Mouse (Mus musculus) C2C12 (cell line): ENCODE data around the gene Gabrd.

ENCODE experiments used
- CEBPB ChIP-seq: IDR thresholded peaks from one replicate; pipeline ENCODE4 v1.6.1; 2011; ENCODE audit warnings: low read depth, mild to moderate bottlenecking, control low read depth, moderate library complexity
- CTCF ChIP-seq: IDR thresholded peaks from one replicate; pipeline ENCODE4 v1.5.1; 2011; ENCODE audit not compliant: control insufficient read depth, insufficient read depth, insufficient read length
- FOSL1 ChIP-seq: IDR thresholded peaks from one replicate; pipeline ENCODE4 v1.8.0; 2011; ENCODE audit warnings: mild to moderate bottlenecking, low read length; ENCODE audit not compliant: poor library complexity, insufficient read depth, severe bottlenecking
- MAX ChIP-seq: IDR thresholded peaks from one replicate; pipeline ENCODE4 v1.6.1; 2011; ENCODE audit warnings: mild to moderate bottlenecking, control low read depth
- MYOD1 ChIP-seq: IDR thresholded peaks from one replicate; pipeline ENCODE4 v1.6.1; 2011; ENCODE audit warnings: low read depth; ENCODE audit not compliant: control insufficient read depth, insufficient read length
- MYOG ChIP-seq: IDR thresholded peaks from one replicate; pipeline ENCODE4 v1.6.1; 2011; ENCODE audit not compliant: control insufficient read depth, insufficient read length; ENCODE audit errors: extremely low read depth
- USF1 ChIP-seq: IDR thresholded peaks from one replicate; pipeline ENCODE4 v1.6.1; 2011; ENCODE audit warnings: low read depth, mild to moderate bottlenecking, control low read depth, moderate library complexity

DNA sequence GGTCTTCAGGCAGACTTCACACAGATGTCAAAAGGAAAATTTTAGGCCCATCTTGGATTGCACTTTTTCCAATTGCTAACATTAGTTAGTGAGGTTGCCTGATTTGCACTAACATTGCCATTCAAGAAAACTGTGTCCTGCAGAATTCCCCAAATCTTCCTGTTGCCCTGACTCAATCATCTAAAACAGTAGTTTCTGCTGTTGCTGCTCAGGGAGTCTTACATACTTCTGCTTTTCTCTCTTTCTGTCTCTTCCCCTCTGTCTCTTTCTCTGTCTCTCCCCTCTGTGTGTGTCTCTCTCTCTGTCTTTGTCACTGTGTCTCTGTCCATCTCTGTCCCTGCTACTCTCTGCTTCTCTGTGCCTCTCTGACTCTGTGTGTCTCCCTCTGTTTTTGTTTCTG is 30.5 kb upstream of the Gabrd start:
- TF ChIP-seq CTCF (no peak), FOSL1 (no peak), MYOD1 (no peak), MAX (no peak), MYOG (no peak), CEBPB (no peak), USF1 (no peak)
